Mouse (Mus musculus): ENCODE results near the gene Sbp. TPM values are rescaled to one million over a fixed set of nuclear protein-coding genes. Genes with fewer than 3 reads are reported as not detected.
A peak's percentile ranks its signal among the peaks of the same experiment; 100 is the strongest.

The Sbp gene
- polyA plus RNA-seq, 1 experiment from 2014 or later, result not detected

DNA sequence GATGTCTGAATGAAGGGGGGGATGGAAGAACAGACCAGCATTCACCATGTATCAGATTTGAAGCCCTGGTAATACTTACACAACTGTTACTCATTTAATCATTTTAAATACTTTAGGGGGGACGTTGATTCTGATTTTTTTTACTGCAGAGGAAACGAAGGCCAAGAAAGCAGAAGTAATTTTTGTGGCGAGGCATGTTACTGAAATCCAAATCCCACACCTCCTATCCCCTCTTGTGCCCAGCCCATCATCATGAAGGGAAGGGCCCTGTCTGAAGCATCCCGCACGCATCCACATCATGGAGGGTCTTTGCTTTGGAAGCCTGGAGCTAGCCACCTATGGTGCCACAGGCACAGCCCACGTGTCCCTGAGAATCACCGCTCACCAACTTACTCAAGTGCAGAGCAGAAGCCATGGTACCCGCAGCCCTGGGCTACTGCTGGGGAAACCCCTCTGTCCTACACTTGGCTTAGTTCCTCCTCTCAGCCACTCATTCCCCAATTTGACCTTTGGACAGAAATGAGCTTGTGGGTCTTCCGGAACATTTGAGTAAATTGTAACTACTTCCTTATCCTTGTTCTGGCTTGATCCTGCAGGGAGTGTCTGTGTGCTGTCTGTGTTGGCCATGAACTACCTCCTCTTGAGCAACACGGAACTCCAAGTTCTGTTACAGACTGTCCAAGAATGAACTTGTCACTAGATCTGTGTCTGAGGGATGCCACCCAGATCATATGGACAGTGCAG, 25.4 kb downstream of the Sbp start:
- Histone ChIP-seq H3K27ac (replicated peaks) (no peak overlapping the region), H3K9me3 (replicated peaks) (no peaks in the 10 kb centered on the region), H3K4me1 (peaks cover 8% of the 10 kb centered on the region), H3K27me3 (ENCODE audit: low read depth, poor library complexity, severe bottlenecking) (no peaks in the 10 kb centered on the region), H3K4me3 (no peak overlapping the region), H3K36me3 (no peaks in the 10 kb centered on the region)
- DNase-seq (ENCODE audit: low spot score), result no peak
- 88% methylated on average over 10 of the region's 10 CpGs for whole genome bisulfite sequencing

DNA sequence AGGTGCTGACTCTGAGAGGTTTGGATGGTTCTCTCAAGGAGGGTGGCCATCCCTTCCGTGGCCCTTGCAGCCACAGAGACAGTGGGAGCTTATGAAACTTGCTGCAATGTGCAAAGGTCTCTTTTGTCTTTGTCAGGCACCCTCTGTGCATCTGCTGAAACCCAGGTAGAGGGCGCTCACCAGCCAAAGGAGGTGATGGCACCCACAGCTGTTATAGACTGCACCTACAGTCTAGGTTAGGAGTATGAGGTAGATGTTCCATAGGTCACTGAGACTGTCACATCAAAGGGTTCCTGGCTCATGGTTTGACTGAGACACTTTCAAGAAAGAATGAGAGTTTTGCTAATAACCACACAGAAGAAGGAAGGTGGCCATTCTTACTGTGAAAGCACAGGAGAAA, 27.3 kb downstream of the Sbp start:
- Histone ChIP-seq H3K27me3 (ENCODE audit: low read depth, poor library complexity, severe bottlenecking) (no peaks in the 10 kb centered on the region), H3K4me3 (no peak overlapping the region), H3K4me1 (peaks cover 8% of the 10 kb centered on the region), H3K9me3 (replicated peaks) (no peaks in the 10 kb centered on the region), H3K27ac (replicated peaks) (no peak overlapping the region), H3K36me3 (no peaks in the 10 kb centered on the region)
- WGBS, result 50% methylated on average over 2 of the region's 2 CpGs
- no peak for DNase-seq (ENCODE audit: low spot score)

DNA sequence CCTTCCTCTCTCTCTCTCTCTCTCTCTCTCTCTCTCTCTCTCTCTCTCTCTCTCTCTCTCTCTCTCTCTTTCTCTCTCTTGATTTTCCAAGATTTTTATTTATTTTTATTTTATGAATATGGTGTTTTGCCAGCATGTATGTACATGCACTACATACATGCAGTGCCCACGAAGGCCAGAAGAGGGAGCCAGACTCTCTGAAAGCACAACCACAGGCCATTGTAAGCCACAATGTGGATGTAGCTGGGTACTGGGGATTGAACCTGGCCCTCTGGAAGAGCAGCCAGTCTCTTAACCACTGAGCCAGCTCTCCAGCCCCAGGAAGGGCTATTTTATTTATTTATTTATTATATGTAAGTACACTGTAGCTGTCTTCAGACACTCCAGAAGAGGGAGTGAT, 27.8 kb downstream of the Sbp start:
- Histone ChIP-seq H3K4me3 (no peak overlapping the region), H3K4me1 (peaks cover 8% of the 10 kb centered on the region), H3K36me3 (no peaks in the 10 kb centered on the region), H3K9me3 (replicated peaks) (no peaks in the 10 kb centered on the region), H3K27me3 (ENCODE audit: low read depth, poor library complexity, severe bottlenecking) (no peaks in the 10 kb centered on the region), H3K27ac (replicated peaks) (no peak overlapping the region)
- DNase-seq (ENCODE audit: low spot score), result peak; percentile 70
- WGBS, result 3% methylated on average over 1 of the region's 1 CpGs

DNA sequence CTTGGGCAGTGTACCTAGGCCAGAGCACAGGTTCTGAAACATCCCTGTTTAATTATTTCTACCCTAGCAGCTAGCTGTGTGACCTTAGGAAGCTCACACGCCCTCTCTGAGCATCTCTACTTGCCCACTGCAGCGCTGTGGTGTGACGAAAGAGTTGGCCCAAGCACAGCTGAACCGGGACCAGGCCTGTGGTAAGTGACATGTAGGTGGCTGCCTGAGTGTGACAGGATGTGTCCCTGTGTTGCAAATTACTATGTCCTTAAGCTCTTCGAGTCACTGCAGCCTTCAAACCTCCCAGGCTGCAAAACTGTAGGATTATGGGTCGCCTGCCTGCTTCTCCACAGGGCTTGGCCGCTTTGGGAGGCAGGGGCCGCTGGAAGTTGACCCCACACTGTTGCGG, 29.8 kb downstream of the Sbp start:
- Histone ChIP-seq H3K4me1 (no peaks in the 10 kb centered on the region), H3K27ac (replicated peaks) (no peak overlapping the region), H3K4me3 (no peak overlapping the region), H3K9me3 (replicated peaks) (no peaks in the 10 kb centered on the region), H3K27me3 (ENCODE audit: low read depth, poor library complexity, severe bottlenecking) (no peaks in the 10 kb centered on the region), H3K36me3 (no peaks in the 10 kb centered on the region)
- 88% methylated on average over 9 of the region's 9 CpGs for WGBS
- DNase-seq (ENCODE audit: low spot score), result no peak

DNA sequence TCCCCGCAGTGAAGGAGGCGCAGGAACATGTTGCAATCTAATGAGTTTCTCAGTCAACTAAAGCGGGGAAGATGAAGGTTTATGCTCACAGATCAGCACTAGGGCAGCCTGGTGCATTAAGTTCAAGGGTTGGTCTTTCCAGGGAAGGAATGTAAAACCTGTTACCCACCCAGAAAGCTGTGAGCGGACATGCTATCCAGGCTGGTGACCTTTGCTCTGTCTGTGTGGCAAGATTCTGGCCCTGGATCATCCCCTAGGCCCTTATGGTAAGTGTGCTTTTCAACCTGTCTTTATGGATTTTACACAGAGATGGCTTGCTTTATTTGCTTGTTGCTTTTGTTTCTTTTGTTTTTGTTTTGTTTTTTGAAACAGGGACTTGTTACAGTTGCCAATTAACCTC, 35.2 kb downstream of the Sbp start:
- H3K4me3 ChIP-seq, result no peak overlapping the region
- H3K27ac ChIP-seq (replicated peaks), result no peak overlapping the region
- H3K36me3 ChIP-seq, result no peaks in the 10 kb centered on the region
- DNase-seq (ENCODE audit: low spot score), result no peak
- no peaks in the 10 kb centered on the region for H3K9me3 ChIP-seq (replicated peaks)
- H3K27me3 ChIP-seq (ENCODE audit: low read depth, poor library complexity, severe bottlenecking), result no peaks in the 10 kb centered on the region
- 83% methylated on average over 4 of the region's 4 CpGs for WGBS
- H3K4me1 ChIP-seq, result peaks cover 8% of the 10 kb centered on the region

DNA sequence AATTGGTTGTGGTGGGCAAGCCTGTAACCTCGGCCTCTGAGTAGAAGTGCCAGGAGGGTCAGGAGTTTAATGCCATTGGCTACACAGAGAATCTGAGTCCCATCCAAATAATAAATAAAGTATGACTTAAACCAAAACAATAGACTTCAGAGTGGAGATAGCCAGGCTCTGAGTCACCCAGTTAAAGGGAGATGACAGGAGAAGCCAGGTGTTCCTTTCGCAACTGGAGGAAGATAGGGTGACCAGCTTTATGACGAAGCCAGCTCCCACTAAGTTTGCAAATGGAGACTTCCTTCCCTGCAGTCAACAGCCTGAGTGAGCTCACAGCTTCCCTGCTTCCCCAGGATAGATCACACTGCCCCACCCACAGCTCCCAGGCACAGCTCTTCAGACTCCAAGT, 38.0 kb downstream of the Sbp start:
- no peaks in the 10 kb centered on the region for H3K36me3 ChIP-seq
- DNase-seq (ENCODE audit: low spot score), result no peak
- H3K27me3 ChIP-seq (ENCODE audit: low read depth, poor library complexity, severe bottlenecking), result no peaks in the 10 kb centered on the region
- no peaks in the 10 kb centered on the region for H3K9me3 ChIP-seq (replicated peaks)
- H3K4me3 ChIP-seq, result no peak overlapping the region
- 64% methylated on average over 3 of the region's 3 CpGs for WGBS
- peaks cover 11% of the 10 kb centered on the region for H3K4me1 ChIP-seq
- no peak overlapping the region for H3K27ac ChIP-seq (replicated peaks)

DNA sequence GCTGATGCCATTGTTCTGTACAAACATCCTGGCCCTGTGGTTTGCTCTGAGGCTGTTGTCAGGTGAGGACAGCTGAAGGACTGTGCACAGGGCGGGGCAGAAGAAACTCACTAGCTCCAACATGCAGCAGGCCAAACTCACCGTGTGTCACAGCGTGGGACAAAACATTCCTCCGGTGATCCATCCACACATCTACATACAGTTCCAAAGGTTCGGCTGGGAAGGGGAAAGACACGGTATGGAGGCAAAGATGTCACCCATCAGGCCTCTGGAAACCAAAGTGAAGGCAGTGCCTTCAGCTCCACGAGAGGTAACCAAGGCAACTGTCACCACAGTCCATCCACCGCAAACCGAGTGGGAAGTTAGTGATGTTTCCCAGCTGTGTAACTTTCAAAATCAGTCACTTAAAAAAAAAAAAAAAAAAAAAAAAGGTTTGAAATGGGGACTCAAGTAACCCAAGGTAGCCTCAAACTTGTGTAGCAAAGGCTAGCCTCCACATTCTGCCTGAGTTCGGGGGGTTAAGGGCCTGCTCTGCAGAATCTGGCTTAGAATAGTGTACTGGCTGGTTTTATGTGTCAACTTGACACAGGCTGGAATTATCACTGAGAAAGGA, 38.9 kb downstream of the Sbp start, which contains the start of gene Prss30:
Gene Prss30 (minus strand): TSS at position 270 of the 613 bp plus-strand sequence.
- WGBS, result 81% methylated on average over 10 of the region's 10 CpGs

DNA sequence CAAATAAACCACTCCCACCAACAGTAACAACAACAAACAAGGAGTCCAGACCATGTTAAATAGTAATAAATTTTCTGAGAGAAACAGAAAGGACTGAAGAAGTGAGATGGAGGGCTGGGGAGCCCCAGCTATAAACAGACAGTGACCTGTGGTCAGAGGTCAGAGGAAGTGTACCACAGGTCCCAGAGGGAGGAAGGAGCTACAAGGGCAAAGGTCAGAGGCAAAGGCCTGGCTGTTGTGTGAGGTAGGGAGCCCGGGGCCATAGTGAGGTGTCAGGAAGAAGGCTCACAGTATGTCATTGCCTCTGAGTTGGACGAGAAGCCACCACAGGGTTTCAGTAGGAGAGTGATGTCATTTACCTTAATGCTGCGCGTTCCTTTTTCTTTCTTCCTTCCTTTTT, 41.4 kb downstream of the Sbp start:
- peaks cover 20% of the 10 kb centered on the region for H3K4me1 ChIP-seq
- DNase-seq (ENCODE audit: low spot score), result no peak
- H3K4me3 ChIP-seq, result no peak overlapping the region
- no peak overlapping the region for H3K27ac ChIP-seq (replicated peaks)
- WGBS, result 58% methylated on average over 4 of the region's 4 CpGs
- no peaks in the 10 kb centered on the region for H3K9me3 ChIP-seq (replicated peaks)
- H3K27me3 ChIP-seq (ENCODE audit: low read depth, poor library complexity, severe bottlenecking), result no peaks in the 10 kb centered on the region
- no peaks in the 10 kb centered on the region for H3K36me3 ChIP-seq

More for the DNA sequence above, 38.9 kb downstream of the Sbp start, which contains the start of gene Prss30:
- no peaks in the 10 kb centered on the region for H3K27me3 ChIP-seq (ENCODE audit: low read depth, poor library complexity, severe bottlenecking)
- no peak within 1 kb of the TSS for H3K4me3 ChIP-seq
- no peaks in the 10 kb centered on the region for H3K36me3 ChIP-seq
- H3K9me3 ChIP-seq (replicated peaks), result no peaks in the 10 kb centered on the region
- no peak for DNase-seq (ENCODE audit: low spot score)
- no peak within 1 kb of the TSS for H3K27ac ChIP-seq (replicated peaks)
- H3K4me1 ChIP-seq, result peaks cover 11% of the 10 kb centered on the region

DNA sequence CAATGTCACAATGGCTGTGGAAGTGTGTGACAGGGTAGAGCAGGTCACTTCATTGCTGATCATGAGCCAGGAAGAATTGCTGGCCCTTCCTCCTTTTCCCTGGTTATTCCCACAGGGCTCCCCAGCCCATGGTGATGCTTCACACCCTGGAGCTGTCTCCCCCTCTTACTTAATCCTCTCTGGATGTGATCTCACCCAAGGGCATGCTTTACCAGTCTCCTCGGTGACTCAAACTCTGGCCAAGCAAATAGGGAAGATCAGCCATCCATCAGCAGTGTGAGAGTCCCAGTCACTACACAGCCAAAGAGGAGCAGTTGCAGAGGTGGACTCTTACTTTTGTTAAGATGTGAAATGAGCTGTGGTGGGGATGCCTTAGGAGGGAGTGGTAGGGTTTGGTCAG, 43.5 kb downstream of the Sbp start:
- Histone ChIP-seq H3K9me3 (replicated peaks) (no peaks in the 10 kb centered on the region), H3K27me3 (ENCODE audit: low read depth, poor library complexity, severe bottlenecking) (no peaks in the 10 kb centered on the region), H3K4me3 (no peak overlapping the region), H3K4me1 (peaks cover 17% of the 10 kb centered on the region), H3K36me3 (no peaks in the 10 kb centered on the region), H3K27ac (replicated peaks) (no peak overlapping the region)
- WGBS, result 69% methylated on average over 1 of the region's 1 CpGs
- no peak for DNase-seq (ENCODE audit: low spot score)

DNA sequence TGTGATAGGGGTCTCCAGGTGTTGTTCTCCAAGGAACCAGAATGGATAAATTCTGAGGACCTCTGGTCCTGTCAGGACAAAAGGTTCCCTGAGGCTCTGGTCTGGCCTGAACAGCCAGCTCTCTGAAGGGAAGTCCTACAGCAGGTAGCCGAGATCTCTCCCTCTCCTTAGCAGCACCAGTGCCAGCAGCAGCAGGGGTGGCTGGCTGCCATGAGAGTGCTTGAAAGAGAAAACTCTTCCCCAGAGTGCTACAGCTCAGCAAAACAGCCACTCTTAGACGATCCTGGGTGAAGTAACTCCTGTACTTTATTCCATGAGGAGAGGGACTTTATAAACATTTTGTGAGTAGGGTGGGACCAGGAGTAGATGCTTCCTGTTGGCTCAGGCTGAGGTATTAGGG, 48.3 kb downstream of the Sbp start:
- 0 out of 2 replicates have a peak, but pooled peaks cover 3% of the 10 kb centered on the region for H3K27me3 ChIP-seq (ENCODE audit: low read depth, poor library complexity, severe bottlenecking)
- H3K4me3 ChIP-seq, result no peak overlapping the region
- peaks cover 37% of the 10 kb centered on the region for H3K4me1 ChIP-seq
- H3K9me3 ChIP-seq (replicated peaks), result no peaks in the 10 kb centered on the region
- WGBS, result 55% methylated on average over 2 of the region's 2 CpGs
- DNase-seq (ENCODE audit: low spot score), result no peak
- H3K27ac ChIP-seq (replicated peaks), result no peak overlapping the region
- H3K36me3 ChIP-seq, result no peaks in the 10 kb centered on the region

DNA sequence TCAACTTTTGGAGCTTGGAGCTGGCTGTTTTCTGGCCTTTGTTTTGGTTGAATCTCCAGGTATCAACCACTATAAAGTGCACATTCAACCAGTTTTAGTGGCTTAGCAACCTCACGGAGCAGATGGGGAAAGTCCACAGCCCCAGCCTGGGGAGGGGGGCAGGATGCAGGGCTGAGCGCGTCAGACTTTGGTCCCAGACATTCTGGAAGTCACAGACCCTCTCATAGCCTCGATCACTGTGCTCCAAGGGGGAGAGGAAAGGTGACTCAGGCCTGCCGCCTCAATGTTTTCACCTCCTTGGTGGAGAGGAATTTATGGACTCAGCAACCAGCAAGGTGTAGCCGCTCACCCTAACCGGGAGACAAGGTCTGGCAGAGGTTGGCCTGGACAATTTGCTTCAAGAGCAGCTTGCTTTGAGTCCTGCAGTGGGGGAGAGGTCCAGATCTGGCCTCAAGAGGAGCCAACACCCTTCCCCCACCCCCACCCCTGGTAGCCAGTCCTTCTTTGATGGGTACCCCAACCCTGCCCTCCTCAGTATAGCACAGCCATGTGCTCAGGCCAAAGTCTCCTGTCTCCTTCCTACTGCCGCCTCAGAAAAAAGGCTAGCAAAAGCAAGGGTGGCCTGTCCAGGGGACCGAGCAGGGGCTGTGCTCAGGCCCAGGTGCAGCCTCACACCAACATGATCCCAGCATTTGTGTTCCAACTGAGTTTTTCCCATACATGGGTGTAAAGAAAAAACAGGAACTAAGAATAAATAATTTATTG, 51.5 kb downstream of the Sbp start:
- no peaks in the 10 kb centered on the region for H3K9me3 ChIP-seq (replicated peaks)
- peak overlapping the region; percentile 79 for H3K27ac ChIP-seq (replicated peaks)
- H3K4me1 ChIP-seq, result peaks cover 30% of the 10 kb centered on the region
- no peaks in the 10 kb centered on the region for H3K36me3 ChIP-seq
- DNase-seq (ENCODE audit: low spot score), result no peak
- 0 out of 2 replicates have a peak, but pooled peaks cover 7% of the 10 kb centered on the region for H3K27me3 ChIP-seq (ENCODE audit: low read depth, poor library complexity, severe bottlenecking)
- peak overlapping the region; percentile 39 for H3K4me3 ChIP-seq
- 75% methylated on average over 9 of the region's 9 CpGs for WGBS

DNA sequence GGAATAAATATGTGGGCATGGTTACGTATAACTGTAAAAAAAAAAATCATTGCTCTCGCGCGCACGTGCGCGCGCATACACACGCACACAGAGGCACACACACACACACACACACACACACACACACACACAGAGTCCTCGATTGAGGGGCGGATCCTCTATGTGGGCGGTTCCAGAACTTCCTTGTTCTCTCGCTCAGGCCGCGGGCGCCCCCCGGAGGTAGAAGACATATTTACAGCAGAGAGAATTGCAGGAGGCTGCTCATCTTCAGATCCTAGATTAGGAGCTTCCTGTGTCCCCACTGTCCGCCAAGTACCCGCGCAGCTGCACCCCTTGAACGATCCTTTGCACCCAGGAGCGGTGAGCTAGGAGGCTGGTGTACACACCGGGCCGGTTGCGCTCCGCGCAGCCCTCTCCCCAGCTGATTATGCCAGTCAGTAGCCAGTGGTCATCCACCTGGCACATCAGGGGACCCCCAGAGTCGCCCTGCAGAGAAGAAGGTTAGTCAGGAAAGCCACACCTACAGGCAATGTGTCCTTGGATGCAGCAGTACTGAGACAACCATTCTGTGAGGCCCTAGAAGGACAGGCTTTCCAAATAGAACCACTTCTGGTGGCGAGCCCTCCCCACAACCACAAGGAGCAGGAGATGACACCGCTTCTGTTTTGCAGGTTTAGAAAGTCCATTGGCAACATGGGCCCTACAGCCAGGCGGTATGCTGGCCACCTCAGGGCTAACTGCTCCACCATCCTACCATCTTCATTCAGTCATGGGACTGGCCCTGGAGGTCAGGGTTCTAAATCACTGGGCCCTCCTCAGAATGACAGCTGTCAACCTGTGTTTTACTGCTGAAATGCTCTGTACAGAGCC, 52.3 kb downstream of the Sbp start:
- 0 out of 2 replicates have a peak, but pooled peaks cover 7% of the 10 kb centered on the region for H3K27me3 ChIP-seq (ENCODE audit: low read depth, poor library complexity, severe bottlenecking)
- H3K4me1 ChIP-seq, result peaks cover 27% of the 10 kb centered on the region
- no peaks in the 10 kb centered on the region for H3K36me3 ChIP-seq
- peak; percentile 91 for DNase-seq (ENCODE audit: low spot score)
- WGBS, result 11% methylated on average over 31 of the region's 31 CpGs
- peak overlapping the region; percentile 39 for H3K4me3 ChIP-seq
- no peaks in the 10 kb centered on the region for H3K9me3 ChIP-seq (replicated peaks)
- peak overlapping the region; percentile 79 for H3K27ac ChIP-seq (replicated peaks)

Measured in midbrain, embryonic 10.5 days (tissue).